Mouse (Mus musculus) embryonic stem cell, embryonic (primary cell): ENCODE measurements around the gene Gm10447.

Source experiments
- CTCF ChIA-PET, 4 experiments: fragments of 300-600 bp in 2 of 4; fragments of 350-600 bp in 2 of 4; sonication (Branson Sonifier 250); formaldehyde crosslinking; loops; one replicate each; lab custom pipeline; 2022; ENCODE audit warnings: inconsistent platforms in 2 of 4; lab: Charles Lee
- POLR2A ChIA-PET, 4 experiments: fragments of 300-600 bp in 2 of 4; fragments of 350-600 bp in 2 of 4; sonication (Branson Sonifier 250); formaldehyde crosslinking; loops; one replicate each; lab custom pipeline; 2022; ENCODE audit warnings: antibody characterized with exemption in 4 of 4, inconsistent platforms in 1 of 4; lab: Charles Lee

Gm10447 gene

DNA sequence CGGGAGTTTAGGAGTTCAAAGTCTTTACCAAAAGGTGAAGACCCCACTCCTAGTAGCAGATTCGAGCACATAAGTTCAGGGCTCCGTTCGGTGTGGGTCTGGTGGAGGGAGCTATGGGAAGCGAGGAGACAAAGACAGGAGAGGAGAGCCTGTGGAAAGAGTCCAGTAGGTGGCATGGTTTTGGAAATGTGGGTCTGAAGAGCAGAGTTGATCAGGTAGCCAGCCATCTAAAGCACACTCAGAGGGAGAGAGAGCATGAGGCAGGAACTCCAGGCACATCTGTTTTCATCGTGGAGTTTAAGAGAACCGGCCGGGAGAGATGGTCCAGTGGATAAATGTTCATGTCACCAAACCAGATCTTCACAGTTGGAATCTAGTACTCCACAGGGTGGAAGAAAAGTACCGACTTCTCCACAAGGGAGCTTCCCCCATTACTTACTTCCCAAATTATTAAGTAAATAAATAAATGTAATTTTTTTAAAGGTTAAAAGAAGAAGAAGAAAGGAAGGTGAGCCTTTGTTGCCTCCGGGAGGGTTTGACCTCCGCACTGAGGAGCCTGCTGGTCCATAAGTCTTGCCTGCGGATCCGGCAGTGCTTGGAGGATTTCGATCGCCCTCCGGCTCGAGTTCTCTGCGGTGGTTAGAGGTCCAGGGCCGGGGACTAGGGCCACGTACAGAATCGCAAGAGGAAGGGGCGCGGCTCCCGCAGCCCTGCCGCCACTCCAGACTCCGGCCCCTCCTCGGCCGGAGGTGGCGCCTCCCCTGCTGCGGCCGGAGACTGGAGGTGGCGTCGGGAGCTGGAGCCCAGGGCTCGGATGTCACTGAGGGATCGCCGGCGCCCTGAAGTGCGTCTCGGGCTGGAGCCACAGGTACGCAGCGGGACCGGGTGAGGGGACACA, at the start of gene Gm10447, which contains the start of gene Shroom1:
Gene Gm10447, minus strand, starts transcription at position 637 of the 898 bp plus-strand sequence.
Gene Shroom1, plus strand, starts transcription at position 732 of the 898 bp plus-strand sequence.
- CTCF ChIA-PET = interaction anchor here (0.6 to 3.7 kb wide), 36 partner anchors 8 to 293 kb away, joined by 3 to 56 read pairs (median 4); partner anchors contain the start of genes Gm9837 (in 3 of the 4), Gdf9 (in 1 of the 4), Gm9945 (in 1 of the 4) and Sowaha (in 1 of the 4)
- POLR2A ChIA-PET = interaction anchor here in 3 of 4 experiments (0.6 to 3.5 kb wide), 21 partner anchors 9 to 200 kb away, joined by 3 to 20 read pairs (median 4); partner anchors contain the start of genes Gdf9 (in 2 of the 3), Uqcrq (in 2 of the 3), Gm9837 (in 1 of the 3) and Gm9945 (in 1 of the 3)

DNA sequence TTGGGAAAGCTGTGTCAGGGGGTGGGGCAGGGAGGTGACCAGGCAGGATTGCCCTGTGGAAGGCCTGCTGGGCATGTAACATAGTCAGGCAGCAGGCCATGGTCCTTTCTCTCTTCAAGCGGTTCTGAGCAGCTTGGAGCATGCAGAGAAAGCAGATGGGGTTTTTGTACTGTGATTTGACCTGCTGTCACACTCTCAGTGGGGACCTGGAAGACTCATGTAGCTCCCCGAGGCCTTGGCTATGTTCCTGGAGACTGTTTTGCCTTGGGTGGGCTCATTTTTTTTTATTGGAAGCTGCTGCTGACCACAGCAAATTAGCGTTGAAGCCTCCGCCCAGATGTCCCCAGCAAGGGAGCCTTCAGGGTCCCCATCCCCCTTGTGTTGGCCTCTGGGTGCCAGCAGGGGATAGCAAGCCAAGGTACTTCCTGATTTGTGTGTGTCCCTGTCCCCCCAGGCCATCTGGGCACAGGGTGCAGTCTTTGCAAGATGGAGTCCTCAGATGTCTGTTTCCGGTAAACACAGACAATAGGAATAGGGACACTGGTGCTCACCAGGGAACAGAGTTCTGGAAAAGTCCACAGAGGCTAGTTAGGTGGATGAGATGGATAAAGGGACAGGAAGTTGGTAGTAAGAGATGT, 48.2 kb upstream of the Gm10447 start:
- POLR2A ChIA-PET = interaction anchor here in 1 of 4 experiments (1.0 to 1.6 kb wide), 2 partner anchors 10 to 16 kb away, joined by 4 to 6 read pairs; no protein-coding TSS in a partner anchor
- CTCF ChIA-PET = interaction anchor here in 3 of 4 experiments (0.6 to 1.5 kb wide), 3 partner anchors 19 to 445 kb away, joined by 3 to 4 read pairs (median 3); no protein-coding TSS in a partner anchor

DNA sequence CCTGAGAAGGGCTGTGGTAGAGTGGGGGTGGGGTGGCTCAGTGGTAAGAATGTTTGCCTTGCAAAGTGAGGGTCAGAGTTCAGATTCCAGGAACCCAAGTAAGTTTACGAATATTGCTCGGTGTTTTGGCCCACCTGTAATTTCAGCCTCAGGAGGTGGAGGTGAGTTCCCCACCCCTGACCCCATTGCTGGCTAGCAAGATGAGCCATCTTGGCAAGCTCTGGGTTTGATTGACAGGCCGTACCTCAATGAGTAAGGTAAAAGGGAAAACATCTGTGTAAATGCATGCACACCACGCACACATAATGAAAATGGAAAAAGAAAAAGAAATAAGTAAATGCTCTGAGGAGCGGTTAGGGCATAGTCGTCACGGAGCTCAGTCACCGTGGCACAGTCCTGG, 47.5 kb upstream of the Gm10447 start:
- CTCF ChIA-PET = interaction anchor here in 1 of 4 experiments (1.5 kb wide), 1 partner anchor 85 kb away, joined by 4 read pairs; no protein-coding TSS in a partner anchor
- POLR2A ChIA-PET = interaction anchor here in 1 of 4 experiments (1.0 to 1.6 kb wide), 2 partner anchors 9 to 16 kb away, joined by 4 to 6 read pairs; no protein-coding TSS in a partner anchor

DNA sequence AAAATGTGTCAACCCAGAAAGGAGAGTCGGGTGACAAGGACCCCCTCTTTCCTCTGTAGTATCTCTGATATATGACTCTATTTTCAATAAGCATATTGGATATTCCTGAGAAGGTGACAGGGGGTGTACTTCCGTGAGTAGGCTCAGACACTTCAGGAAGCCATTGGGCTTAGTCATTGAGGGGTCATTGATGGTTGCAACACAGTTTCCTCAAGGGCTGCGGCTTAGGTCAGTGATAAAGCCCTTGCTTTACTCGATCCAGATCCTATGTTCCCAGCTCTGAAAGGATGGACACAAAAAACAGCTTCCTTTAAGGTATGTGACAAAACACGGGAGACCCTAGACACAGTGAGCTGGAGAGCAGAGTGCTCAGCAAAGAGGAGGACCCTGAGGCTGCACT, 46.8 kb upstream of the Gm10447 start:
- CTCF ChIA-PET = no interaction called here
- POLR2A ChIA-PET = interaction anchor here in 1 of 4 experiments (1.0 kb wide), 1 partner anchor 9 kb away, joined by 4 read pairs; no protein-coding TSS in a partner anchor

DNA sequence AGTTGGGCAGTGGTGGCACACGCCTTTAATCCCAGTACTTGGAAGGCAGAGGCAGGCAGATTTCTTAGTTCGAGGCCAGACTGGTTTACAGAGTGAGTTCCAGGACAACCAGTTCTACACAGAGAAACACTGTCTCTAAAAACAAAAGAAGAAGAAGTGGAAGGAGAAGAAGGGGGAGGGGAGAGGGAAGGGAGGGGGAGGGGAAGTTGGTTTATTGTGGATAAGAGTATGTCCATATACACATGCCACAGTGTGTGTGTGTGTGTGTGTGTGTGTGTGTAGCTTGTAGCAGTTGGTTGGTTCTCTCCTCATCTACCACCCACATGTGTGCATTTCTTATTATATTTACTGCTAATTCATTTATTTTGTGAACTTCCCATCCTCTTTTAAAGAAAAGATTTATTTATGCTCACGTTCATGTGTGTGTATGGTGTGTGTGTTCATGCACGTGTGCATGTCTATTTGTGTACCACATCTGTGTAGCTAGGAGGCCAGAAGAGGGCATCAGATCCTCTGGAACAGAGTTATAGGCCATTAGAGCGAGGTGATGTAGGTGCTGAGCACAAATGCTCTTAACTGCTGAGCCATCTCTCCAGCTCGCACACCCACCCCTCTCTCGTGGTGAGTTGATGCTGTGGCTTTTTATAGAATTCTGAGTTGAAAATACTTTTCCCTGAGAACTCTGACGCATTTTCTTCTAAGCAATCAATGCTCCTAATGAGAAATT, 45.3 kb upstream of the Gm10447 start:
- CTCF ChIA-PET = interaction anchor here in 2 of 4 experiments (0.6 kb wide), 2 partner anchors 36 to 436 kb away, joined by 3 to 8 read pairs; no protein-coding TSS in a partner anchor
- POLR2A ChIA-PET = no interaction called here

DNA sequence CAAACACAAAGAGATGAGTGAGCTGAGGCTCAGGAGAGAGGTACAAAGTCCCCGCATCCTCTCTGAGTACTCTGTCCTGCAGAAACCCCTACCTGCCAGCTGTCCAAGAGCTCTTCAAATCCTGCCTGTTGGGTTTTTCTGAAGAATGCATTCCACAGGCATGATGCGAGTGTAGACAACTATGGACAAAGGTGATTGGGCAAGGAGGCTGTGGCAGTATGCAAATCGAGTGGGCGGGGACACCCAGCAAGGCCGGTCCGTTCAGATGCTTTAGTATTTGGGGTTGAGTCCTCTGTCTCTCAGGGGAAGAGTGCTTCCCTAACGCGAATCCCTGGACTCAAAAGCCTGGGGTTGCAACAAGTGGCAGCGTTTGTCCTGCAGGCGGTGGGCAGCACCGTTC, 43.7 kb upstream of the Gm10447 start:
- ChIA-PET POLR2A (interaction anchor here in 2 of 4 experiments (0.8 to 1.2 kb wide), 2 partner anchors 8 to 10 kb away, joined by 3 to 4 read pairs; no protein-coding TSS in a partner anchor), CTCF (interaction anchor here in 1 of 4 experiments (1.4 kb wide), 1 partner anchor 14 kb away, joined by 5 read pairs; no protein-coding TSS in a partner anchor)

DNA sequence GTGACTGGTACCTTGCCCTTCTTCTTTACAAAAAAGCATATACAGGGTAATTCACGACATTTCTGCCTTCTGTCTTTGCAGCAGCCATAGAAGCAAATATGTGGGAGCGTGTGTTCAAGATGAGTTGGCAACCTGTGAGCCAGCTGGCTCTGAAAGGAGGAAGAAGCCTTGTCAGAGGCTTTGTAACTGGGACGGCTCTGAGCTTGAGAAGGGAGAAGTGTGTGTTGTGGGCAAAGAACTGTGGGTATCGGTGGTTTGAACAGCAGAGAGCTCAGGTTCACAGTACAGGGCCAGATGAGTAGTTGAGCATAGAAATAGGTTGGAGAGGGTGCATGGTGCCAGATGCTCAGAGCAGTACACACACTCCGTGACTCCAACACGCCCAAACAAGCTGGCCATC, 40.0 kb upstream of the Gm10447 start:
- POLR2A ChIA-PET = interaction anchor here in 1 of 4 experiments (3.3 kb wide), 1 partner anchor 11 kb away, joined by 8 read pairs; no protein-coding TSS in a partner anchor
- CTCF ChIA-PET = interaction anchor here in 1 of 4 experiments (2.3 kb wide), 1 partner anchor 27 kb away, joined by 5 read pairs; the partner anchor contains the start of gene Gm9837

DNA sequence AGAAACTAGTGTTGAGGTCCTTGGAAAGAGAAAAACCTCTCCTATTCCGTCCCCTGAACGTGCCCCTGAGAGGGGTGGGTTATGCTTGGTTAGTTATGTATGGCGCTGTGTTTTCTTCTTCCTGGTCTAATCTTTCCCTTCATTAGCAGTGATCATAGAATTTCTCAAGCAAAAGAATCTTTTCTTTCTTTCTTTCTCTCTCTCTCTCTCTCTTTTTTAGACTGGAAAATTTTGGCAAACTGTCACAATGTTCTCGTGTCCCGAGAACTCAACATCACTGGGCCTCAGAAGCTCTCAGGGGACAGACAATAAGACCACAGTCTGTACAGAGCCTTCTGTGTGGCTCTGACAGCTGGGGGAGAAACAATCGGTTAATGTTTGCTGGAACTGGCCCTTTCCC, 38.5 kb upstream of the Gm10447 start:
- ChIA-PET CTCF (interaction anchor here in 1 of 4 experiments (1.3 to 2.3 kb wide), 2 partner anchors 25 to 29 kb away, joined by 3 to 5 read pairs; partner anchors contain the start of gene Gm9837), POLR2A (interaction anchor here in 1 of 4 experiments (1.5 to 3.3 kb wide), 3 partner anchors 9 to 13 kb away, joined by 4 to 8 read pairs (median 5); no protein-coding TSS in a partner anchor)

DNA sequence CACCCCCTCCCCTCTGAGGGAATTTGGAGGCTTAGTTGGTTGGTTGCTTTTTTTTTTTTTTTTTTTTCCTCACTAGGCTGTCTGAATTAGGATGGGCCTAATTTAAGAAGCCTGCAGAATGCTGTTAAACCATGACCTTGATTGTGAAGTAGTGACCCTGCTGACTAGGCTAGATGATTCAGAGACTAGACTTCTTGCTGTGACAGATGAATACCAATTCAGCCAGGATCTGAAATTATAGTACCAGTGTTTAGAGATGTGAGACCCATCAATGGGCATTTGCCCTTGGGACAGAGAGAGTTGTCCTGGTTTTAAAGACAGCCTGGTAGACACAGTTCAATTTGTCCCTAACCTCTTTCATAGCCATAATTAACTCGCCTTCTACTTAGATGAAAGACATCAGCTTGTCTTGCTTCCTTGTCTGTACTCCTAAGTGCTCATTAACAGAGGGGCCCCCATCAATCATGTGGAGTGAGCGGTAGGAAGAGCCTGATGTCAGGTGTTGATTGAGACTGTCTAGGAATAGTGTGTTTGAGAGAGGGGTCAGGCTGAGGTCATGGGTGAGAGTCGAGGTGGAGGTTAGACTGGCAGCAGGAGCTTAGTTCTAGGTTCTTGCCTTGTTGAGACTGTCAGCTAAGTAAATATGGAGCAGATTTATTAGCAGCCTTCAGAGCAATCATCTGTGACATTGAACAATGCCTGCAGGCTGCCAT, 36.5 kb upstream of the Gm10447 start:
- POLR2A ChIA-PET = interaction anchor here in 2 of 4 experiments (0.6 to 1.3 kb wide), 3 partner anchors 13 to 62 kb away, joined by 3 to 4 read pairs (median 3); partner anchors contain the start of genes Gdf9 (in 1 of the 2), Gm9945 (in 1 of the 2) and Sowaha (in 1 of the 2)

DNA sequence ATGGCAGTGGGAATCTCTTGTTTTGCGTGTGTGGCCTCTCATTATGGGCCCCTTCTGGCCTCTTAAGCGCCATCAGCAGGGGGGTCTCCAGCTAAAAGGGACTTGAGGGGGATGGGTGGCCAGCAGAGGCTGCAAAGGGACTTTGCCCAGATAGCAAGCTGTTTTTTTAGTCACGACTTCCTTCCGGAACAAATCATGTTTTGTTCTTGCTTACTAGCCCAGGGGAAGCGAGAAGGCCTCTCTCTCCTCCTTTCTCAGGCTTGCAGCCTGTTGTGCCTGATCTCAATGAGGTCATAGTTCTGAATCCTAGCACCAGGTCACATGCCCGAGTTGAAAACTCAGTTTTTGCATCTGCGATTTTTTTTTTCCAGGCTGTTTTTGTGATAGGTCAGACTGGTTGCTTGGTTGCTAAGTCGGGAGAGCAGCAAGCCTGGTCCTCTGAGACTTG, 35.1 kb upstream of the Gm10447 start:
- ChIA-PET POLR2A (interaction anchor here in 2 of 4 experiments (0.8 to 1.3 kb wide), 2 partner anchors 12 to 75 kb away, joined by 4 read pairs; partner anchors contain the start of gene Kif3a (in 1 of the 2)), CTCF (no interaction called here)

More for the DNA sequence above, 36.5 kb upstream of the Gm10447 start:
- CTCF ChIA-PET = interaction anchor here in 2 of 4 experiments (0.5 to 0.9 kb wide), 3 partner anchors 23 to 771 kb away, joined by 3 to 4 read pairs (median 4); partner anchors contain the start of gene Gm9837 (in 1 of the 2)

DNA sequence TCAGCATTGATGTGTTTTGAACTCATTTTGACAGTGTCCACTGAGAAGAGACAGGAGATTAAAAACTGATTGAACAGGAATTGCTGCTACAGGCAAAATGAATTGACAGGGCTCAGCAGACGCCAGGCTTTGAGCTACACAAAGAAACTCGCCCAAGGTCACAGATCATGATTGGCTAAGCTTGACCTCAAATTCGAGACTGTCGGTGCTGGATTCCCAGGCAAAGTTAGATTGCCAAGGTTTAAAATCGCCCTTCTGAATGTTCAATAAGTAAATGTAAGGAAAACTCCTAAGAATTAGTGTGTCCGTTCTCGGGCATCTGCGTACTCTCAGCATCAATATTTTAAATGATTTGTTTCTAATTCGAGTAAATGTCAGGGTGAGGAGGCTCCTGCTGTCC, 32.5 kb upstream of the Gm10447 start:
- ChIA-PET POLR2A (interaction anchor here in 2 of 4 experiments (0.6 to 1.3 kb wide), 5 partner anchors 10 to 1190 kb away, joined by 3 to 4 read pairs (median 3); partner anchors contain the start of genes Gdf9 (in 1 of the 2) and Uqcrq (in 1 of the 2)), CTCF (interaction anchor here in 3 of 4 experiments (0.6 to 1.4 kb wide), 8 partner anchors 36 to 782 kb away, joined by 3 to 9 read pairs (median 4); no protein-coding TSS in a partner anchor)

DNA sequence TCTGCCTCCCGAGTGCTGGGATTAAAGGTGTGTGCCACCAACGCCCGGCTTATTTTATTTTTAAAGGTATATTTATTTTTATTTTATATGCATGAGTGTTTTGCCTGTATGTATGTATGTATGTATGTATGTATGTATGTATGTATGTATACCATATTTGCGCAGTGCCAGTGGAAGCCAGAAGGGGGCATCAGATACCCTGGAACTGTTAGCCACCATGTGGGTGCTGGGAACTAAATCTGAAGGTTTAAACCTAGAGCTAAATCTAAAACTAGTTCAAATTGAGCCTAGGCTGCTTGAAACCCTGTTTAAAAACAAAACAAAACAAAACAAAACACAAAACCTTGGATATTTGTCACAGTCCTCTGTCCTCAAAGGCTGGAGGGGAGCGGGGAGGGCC, 32.1 kb upstream of the Gm10447 start:
- POLR2A ChIA-PET = interaction anchor here in 1 of 4 experiments (0.9 to 1.3 kb wide), 4 partner anchors 10 to 58 kb away, joined by 3 to 4 read pairs (median 3); partner anchors contain the start of genes Gdf9 and Uqcrq
- CTCF ChIA-PET = interaction anchor here in 2 of 4 experiments (0.6 to 1.4 kb wide), 7 partner anchors 36 to 782 kb away, joined by 3 to 9 read pairs (median 5); no protein-coding TSS in a partner anchor

DNA sequence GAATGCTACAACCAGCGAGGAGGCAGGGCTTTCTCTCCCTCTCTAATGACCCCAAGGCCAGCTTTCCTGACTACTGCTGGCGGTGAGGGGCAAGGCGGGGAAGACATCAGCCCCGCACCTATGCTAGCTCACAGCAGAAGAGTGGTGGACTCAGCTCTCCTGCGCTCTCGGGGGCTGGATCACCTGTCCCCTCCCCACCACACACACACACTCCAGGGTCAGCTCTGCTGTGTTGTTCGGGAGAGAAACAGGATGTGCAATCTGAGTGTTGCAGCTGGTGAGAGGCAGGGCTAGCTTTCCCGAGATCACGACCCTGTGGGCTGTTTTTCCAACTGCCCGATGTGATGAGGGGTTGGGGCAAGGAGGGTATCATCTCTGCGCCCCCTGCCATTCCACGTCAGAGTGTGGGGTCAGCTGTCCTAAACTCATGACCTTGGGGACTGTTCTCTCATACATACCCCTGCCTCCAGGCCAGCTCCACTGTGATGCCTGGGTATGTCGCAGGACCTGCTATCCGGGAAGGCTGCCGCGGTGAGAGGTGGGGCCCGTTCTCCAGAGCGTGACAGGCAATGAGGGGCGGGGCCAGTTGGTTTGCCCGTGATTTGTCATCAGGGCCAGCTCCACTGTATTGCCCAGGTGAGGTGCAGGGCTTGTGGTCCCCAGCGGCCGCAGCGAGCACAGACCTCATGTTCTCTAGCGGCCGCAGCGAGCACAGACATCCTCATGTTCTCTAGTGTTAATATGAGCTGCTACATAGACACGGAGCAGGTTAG, 30.1 kb upstream of the Gm10447 start:
- CTCF ChIA-PET = interaction anchor here (0.6 to 2.6 kb wide), 27 partner anchors 13 to 444 kb away, joined by 3 to 18 read pairs (median 3); partner anchors contain the start of gene Gm9837 (in 3 of the 4)
- POLR2A ChIA-PET = interaction anchor here in 3 of 4 experiments (0.5 to 2.1 kb wide), 12 partner anchors 9 to 1068 kb away, joined by 3 to 10 read pairs (median 3); partner anchors contain the start of genes Gdf9 (in 2 of the 3), Uqcrq (in 2 of the 3), Rad50 (in 1 of the 3) and Sept8 (in 1 of the 3)

DNA sequence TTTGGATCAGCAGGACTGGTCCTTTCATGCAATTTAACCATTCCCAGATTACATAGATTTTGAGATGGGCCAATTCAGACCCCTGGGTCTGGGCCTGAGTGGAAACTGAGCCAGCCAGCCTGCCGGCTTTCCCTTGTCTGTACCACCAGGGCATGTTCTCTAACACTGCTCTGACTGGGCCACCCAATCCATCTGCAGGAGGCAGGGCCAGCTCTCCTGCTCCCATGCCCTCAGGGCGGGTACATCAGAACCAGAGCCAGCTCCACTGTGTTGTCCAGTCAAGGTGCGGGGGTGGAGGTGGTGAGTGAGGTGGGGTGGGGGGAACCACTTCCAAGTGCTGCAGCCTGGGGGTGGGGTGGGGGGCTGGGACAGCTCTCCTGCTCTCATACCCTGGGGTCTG, 29.4 kb upstream of the Gm10447 start:
- ChIA-PET CTCF (interaction anchor here (0.6 to 2.6 kb wide), 21 partner anchors 14 to 251 kb away, joined by 3 to 18 read pairs (median 4); partner anchors contain the start of gene Gm9837 (in 3 of the 4)), POLR2A (interaction anchor here in 3 of 4 experiments (0.5 to 2.1 kb wide), 11 partner anchors 9 to 1068 kb away, joined by 3 to 10 read pairs (median 3); partner anchors contain the start of genes Gdf9 (in 2 of the 3), Uqcrq (in 2 of the 3), Rad50 (in 1 of the 3) and Sept8 (in 1 of the 3))
